Mouse (Mus musculus) spleen, postnatal 10 days (tissue): Measurements from ENCODE around the gene Plekhj1.
"Not testable (repeated sequence)": the region's sequence is repeated elsewhere in the genome, so short reads cannot be mapped to it uniquely, and the experiment has no call there.

Experiments used
- DNase-seq, 2 experiments: peaks; one replicate each; pipeline ENCODE4 v3.0.0; 2021 to 2022; ENCODE audit warnings: low spot score in 2 of 2

The Plekhj1 gene

GRCm38 (mm10) chr10:80826151-80827062, 28.0 kb upstream of the Plekhj1 start, which contains the start of gene Oaz1:
TSS of gene Oaz1 (plus strand) at chr10:80826656.
- DNase-seq = peak; percentile 98 to 99

DNA sequence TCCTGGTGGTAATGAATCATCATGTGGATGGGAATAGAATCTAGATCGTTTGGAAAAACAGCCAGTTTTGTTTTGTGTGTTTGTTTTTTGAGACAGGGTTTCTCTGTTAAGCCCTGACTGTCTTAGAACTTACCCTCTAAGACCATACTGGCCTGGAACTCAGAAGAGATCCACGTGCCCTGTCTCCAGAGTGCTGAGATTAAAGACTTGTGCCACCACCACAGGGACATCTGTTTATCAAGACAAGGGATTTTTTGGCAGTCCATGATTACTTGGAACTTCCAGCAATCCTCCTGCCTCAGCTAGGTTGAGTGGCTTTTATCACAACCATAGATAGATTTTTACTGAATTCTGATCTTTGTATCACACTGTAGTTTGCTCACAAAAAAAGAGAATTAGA, 26.4 kb upstream of the Plekhj1 start:
- DNase-seq = no peak

- DNase-seq = peak in 1 of 2 experiments; percentile 50
Observed at GRCm38 (mm10) chr10:80823847-80824643, 25.6 kb upstream of the Plekhj1 start.

DNA sequence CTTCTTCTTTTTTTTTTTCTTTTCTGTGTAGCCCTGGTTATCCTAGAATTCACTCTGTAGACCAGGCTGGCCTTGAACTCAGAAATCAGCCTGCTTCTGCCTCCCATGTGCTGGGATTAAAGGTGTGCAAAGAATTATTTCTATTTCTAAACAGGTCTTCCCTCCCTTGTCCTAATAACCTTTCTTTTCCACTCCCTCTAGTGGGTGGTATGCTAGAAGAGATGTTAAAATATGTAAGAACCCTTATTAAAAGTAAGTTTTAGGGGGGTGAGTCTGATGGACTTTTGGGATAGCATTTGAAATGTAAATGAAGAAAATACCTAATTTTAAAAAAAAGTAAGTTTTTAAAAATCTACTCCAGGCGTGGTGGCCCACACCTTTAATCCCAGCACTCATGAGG, 24.9 kb upstream of the Plekhj1 start:
- DNase-seq = no peak

DNA sequence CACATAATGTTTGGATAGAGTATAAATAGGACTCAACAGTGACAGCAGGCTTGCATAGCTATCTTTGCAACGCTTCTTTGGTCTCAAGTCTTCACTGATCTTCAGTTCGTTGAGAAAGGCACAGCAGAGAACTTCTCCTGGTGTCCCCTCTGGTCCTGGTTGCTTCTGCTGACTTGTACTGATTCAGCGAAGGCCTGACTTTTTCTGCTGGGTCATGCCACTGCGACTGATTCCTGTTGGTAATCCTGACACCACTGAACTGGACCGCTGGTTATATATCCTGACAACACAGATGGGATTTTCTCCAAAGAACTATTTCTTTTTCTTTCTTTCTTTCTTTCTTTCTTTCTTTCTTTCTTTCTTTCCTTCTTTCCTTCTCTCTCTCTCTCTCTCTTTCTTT, 24.1 kb upstream of the Plekhj1 start:
- DNase-seq = no peak

DNA sequence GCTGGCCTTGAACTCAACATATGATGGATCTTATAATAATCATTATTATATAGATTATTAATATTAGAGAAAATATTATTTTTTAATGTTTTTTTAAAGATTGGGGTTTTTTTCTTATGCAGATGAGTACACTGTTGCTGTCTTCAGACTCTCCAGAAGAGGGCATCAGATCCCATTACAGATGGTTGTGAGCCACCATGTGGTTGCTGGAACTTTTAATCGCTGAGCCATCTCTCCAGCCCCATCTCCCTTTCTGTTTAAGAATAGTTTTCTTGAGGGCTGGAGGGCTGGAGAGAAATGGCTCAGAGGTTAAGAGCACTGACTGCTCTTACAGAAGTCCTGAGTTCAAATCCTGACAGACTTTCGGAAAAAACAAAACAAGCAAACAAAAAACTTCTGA, 23.6 kb upstream of the Plekhj1 start:
- peak in 1 of 2 experiments; percentile 66 for DNase-seq

DNA sequence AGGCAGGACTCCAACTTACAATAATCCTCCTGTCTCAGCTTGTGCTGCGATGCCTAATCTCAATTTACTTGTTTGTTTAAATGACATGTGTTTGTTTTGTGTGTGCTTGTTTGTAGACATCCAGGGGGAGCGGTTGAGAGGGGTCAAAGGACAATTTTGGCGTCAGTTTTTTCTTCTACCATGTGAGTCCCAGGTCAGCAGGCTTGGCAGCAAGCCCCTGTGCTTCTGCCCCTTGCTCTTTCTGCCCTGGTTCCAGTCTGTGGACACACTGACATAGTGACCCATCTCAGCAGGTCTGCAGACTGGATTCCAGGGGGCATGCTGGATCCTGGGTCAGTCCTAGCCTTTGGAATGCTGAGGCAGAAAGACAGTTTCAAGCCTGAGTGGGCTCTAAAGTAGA, 21.0 kb upstream of the Plekhj1 start:
- DNase-seq = no peak

DNA sequence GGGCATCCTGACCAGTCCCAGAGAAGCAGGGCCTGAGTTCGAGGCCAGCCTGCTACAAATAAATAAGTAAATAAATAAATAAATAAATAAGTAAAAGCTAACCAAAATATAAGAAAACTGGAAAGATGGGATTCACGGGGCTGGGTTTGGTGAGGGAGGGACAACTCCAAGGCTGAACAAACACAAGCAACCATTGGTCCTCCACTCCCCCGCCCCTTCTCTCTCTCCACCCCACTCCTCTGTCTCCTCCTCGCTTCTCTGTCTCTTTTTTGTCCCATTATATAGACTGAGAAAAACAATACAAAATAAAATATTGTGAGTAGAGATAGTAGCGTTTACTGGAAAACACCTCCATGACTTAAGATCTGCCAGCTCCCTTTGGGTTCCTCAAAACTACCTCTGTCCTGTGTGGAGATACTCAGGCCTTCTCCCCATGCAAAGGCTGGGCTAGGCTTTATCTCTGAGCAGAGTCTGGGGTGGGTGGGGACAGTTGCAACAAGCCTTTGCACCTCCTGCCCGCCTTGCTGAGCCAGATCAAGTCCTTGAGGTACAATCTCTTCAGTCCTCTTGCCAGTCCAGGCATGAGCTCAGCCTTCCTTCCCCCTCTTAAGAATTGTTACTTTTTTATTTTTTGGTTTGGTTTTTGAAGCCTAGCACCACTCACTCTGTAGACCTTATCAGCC, 20.3 kb upstream of the Plekhj1 start:
- peak; percentile 60 to 82 for DNase-seq

- not testable (repeated sequence) for DNase-seq
Observed at GRCm38 (mm10) chr10:80817955-80818354, 19.5 kb upstream of the Plekhj1 start.

DNA sequence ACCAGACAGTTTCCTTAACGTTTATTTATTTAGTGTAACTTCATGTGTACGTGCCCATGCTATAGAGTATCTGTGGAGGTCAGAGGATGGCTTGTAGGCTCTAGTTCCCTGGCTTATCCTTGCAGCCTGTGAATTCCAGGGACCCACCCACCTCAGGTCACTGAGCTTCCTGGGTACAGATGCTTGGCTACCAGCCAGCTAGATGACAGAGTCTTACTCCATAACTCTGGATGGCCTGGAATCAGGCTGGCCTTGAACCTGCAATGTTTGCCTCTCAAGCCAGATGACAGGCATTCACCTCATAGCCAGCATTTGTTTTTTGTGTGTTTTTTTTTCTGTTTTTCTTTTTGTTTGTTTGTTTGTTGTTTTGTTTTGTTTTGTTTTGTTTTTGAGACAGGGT, 18.7 kb upstream of the Plekhj1 start:
- no peak for DNase-seq

DNA sequence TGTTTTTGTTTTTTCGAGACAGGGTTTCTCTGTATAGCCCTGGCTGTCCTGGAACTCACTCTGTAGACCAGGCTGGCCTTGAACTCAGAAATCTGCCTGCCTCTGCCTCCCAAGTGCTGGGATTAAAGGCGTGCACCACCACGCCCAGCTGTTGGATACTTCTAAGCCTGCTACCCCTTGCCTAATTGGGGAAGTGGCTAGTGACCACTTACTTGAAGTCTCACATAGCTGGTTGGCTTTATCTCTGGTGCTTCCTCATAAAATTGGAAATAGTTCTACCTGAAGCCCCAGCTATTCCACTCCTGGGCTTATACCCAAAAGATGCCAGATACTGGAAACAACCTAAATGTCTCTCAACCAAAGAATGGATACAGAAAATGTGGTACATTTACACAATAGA, 17.9 kb upstream of the Plekhj1 start:
- not testable (repeated sequence) for DNase-seq

GRCm38 (mm10) chr10:80814800-80815199, 16.4 kb upstream of the Plekhj1 start:
- no peak for DNase-seq

- no peak for DNase-seq
Observed at GRCm38 (mm10) chr10:80813366-80813765, 14.9 kb upstream of the Plekhj1 start, which contains the start of gene Jsrp1. TSS of gene Jsrp1 (minus strand) at chr10:80813498.

- no peak for DNase-seq
Observed at GRCm38 (mm10) chr10:80812391-80813041, 14.1 kb upstream of the Plekhj1 start.

GRCm38 (mm10) chr10:80810084-80810483, 11.7 kb upstream of the Plekhj1 start:
- no peak for DNase-seq

GRCm38 (mm10) chr10:80808985-80809632, 10.7 kb upstream of the Plekhj1 start:
- no peak for DNase-seq

GRCm38 (mm10) chr10:80808099-80808984, 9.9 kb upstream of the Plekhj1 start:
- DNase-seq = no peak

- peak in 1 of 2 experiments; percentile 65 for DNase-seq
Observed at GRCm38 (mm10) chr10:80807057-80807627, 8.7 kb upstream of the Plekhj1 start.

- DNase-seq = no peak
Observed at GRCm38 (mm10) chr10:80806341-80807056, 8.1 kb upstream of the Plekhj1 start.
